Mouse (Mus musculus) myocyte (in vitro differentiated cells): ENCODE results near the gene Srsf12.

Experiments used
- CEBPB ChIP-seq: IDR thresholded peaks from 2 replicates; pipeline ENCODE4 v1.6.1; 2011; ENCODE audit warnings: mild to moderate bottlenecking, moderate library complexity; ENCODE audit not compliant: poor library complexity, insufficient read depth, severe bottlenecking
- E2F4 ChIP-seq: IDR thresholded peaks from one replicate; pipeline ENCODE4 v1.6.1; 2011; ENCODE audit warnings: mild to moderate bottlenecking, control low read depth, moderate library complexity; ENCODE audit not compliant: insufficient read depth
- MAX ChIP-seq: IDR thresholded peaks from one replicate; pipeline ENCODE4 v1.6.1; 2011; ENCODE audit warnings: low read depth, mild to moderate bottlenecking, control low read depth
- MYOD1 ChIP-seq, 3 experiments: IDR thresholded peaks; one replicate each; pipeline ENCODE4 v1.6.1; 2011; ENCODE audit warnings: control low read depth in 2 of 3, low read depth in 2 of 3, mild to moderate bottlenecking in 2 of 3, moderate library complexity in 1 of 3; ENCODE audit not compliant: insufficient read length in 2 of 3, control insufficient read depth in 1 of 3
- MYOG ChIP-seq, 3 experiments: IDR thresholded peaks; one replicate each; pipeline ENCODE4 v1.6.1; 2011; ENCODE audit warnings: control low read depth in 2 of 3, low read depth in 2 of 3, mild to moderate bottlenecking in 2 of 3; ENCODE audit not compliant: insufficient read length in 2 of 3, control insufficient read depth in 1 of 3, insufficient read depth in 1 of 3
- POLR2A ChIP-seq: IDR thresholded peaks from one replicate; pipeline ENCODE4 v1.6.1; 2011; ENCODE audit warnings: low read depth, mild to moderate bottlenecking, control low read depth, moderate library complexity; ENCODE audit not compliant: insufficient read length
- POLR2AphosphoS2 ChIP-seq: IDR thresholded peaks from one replicate; pipeline ENCODE4 v1.6.1; 2011; ENCODE audit warnings: low read depth, control low read depth; ENCODE audit not compliant: insufficient read length
- REST ChIP-seq: IDR thresholded peaks from one replicate; pipeline ENCODE4 v1.6.1; 2011; ENCODE audit warnings: mild to moderate bottlenecking, control low read depth, moderate library complexity; ENCODE audit not compliant: insufficient read depth, insufficient read length
- SRF ChIP-seq: IDR thresholded peaks from one replicate; pipeline ENCODE4 v1.6.1; 2011; ENCODE audit warnings: low read depth; ENCODE audit not compliant: control insufficient read depth, insufficient read length
- TCF12 ChIP-seq: IDR thresholded peaks from one replicate; pipeline ENCODE4 v1.6.1; 2011; ENCODE audit warnings: mild to moderate bottlenecking, control low read depth; ENCODE audit not compliant: poor library complexity, insufficient read depth, severe bottlenecking
- TCF3 ChIP-seq: IDR thresholded peaks from one replicate; pipeline ENCODE4 v1.6.1; 2011; ENCODE audit warnings: low read depth, control low read depth; ENCODE audit not compliant: insufficient read length
- USF1 ChIP-seq: IDR thresholded peaks from one replicate; pipeline ENCODE4 v1.6.1; 2011; ENCODE audit warnings: low read depth, mild to moderate bottlenecking, control low read depth, moderate library complexity

GRCm38 (mm10) chr4:33243016-33243758, 34.4 kb downstream of the Srsf12 start:
- TF ChIP-seq POLR2A (no peak), USF1 (no peak), MAX (no peak), POLR2AphosphoS2 (no peak), TCF12 (no peak), E2F4 (no peak), MYOG (IDR thresholded peaks at IDR 0.05; ENCODE audit: control insufficient read depth in 1 of 3, insufficient read depth in 1 of 3, insufficient read length in 2 of 3, low read depth in 2 of 3) (no peak), CEBPB (no peak), MYOD1 (IDR thresholded peaks at IDR 0.05; ENCODE audit: control insufficient read depth in 1 of 3, insufficient read length in 2 of 3, low read depth in 2 of 3) (no peak), SRF (no peak), TCF3 (no peak), REST (no peak)
